Mouse (Mus musculus): ENCODE measurements around the gene Oosp3.

DNA sequence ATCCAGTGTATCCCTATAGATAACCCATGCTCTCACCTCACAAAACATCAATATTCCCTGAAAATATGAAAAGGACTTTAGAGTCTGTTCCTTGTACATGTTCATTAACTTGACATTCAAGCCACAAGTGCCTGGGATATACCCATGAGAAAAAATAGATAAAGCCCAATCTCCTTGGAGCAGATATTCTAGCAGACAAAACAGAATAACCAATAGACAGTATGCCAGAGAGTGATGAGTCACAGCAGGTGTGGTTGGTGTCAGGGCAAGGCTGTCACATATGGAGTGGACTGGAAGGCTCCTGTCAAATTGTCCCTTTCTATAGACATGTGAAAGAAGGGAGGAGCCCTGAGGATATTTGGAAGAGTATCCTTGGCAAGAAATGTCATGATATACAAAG, 48.8 kb downstream of the Oosp3 start:
- TF ChIP-seq CTCF (IDR thresholded peaks at IDR 0.05) (no peak), EP300 (IDR thresholded peaks at IDR 0.05) (no peak)

Data from lung, postnatal 0 days (tissue).